Comparison of ENCODE assay signal across 15 mouse cellular contexts in the genomic region with DNA sequence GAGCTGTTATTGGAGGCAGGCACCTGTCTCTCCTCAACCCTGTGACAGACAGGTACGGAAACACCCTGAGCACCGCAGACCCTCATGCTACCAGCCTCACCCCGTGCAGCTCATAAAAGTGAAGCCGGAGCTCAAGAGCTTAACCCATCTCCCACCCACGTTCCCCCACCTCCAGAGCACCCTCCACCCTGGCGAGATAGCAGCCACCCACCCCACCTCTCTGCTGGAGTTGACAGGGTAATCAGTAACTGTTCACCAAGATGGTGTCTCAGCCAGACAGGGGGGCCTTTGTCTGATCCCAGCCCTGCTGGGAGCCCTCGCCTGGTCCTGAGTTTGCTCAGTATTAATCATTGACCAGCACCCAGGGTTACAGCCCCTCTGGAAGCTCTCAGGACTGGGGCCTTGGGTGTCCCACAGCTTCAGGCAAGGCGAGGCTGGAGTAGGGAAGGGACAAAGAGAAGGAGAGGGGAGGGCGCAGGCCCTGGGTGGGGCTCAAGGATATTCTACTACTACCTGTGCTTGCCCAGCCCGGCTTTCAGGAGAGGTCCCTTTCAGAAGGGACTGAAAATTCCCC.
DNase-seq lines count a peak whose midpoint lies in the region; ATAC-seq and TF ChIP-seq lines count a peak whose summit lies in the region.
"Had no signal": no experiment of that assay in that cellular context is flagged by ENCODE, and none has a peak within 500 bp of the region (broad histone marks: within the 10 kb centered on the region; RNA-seq: fewer than 3 reads in every experiment).

No protein-coding gene starts in this region.

- no peak for TF ChIP-seq EP300 in stomach, postnatal 0 days (optimal IDR thresholded peaks at IDR 0.05)

- peak overlapping the region; percentile 63; the same call in 1 of the 2 replicates for H3K27ac ChIP-seq in kidney, postnatal 0 days
- H3K27ac ChIP-seq in intestine, embryonic 16.5 days (ENCODE audit: low read length): peak overlapping the region; percentile 97
- H3K27ac ChIP-seq in liver, embryonic 12.5 days: peak overlapping the region; percentile 49
- H3K27ac ChIP-seq in stomach, postnatal 0 days (replicated peaks): peak overlapping the region; percentile 76
- no peak overlapping the region for H3K27ac ChIP-seq in forebrain, embryonic 16.5 days (ENCODE audit: low read length)
- H3K27ac ChIP-seq: embryonic facial prominence, embryonic 13.5 days; heart, adult 2 months; limb, embryonic 13.5 days; neural tube, embryonic 15.5 days had no signal

- H3K4me3 ChIP-seq in kidney, postnatal 0 days (replicated peaks; ENCODE audit: low read depth, low read length): no peak overlapping the region
- H3K4me3 ChIP-seq in intestine, embryonic 16.5 days (ENCODE audit: low read length): peak overlapping the region; percentile 31
- no peak overlapping the region for H3K4me3 ChIP-seq in liver, embryonic 12.5 days
- no peak overlapping the region for H3K4me3 ChIP-seq in stomach, postnatal 0 days (ENCODE audit: low read depth, low read length)
- H3K4me3 ChIP-seq in forebrain, embryonic 16.5 days (replicated peaks; ENCODE audit: low read length): no peak overlapping the region
- H3K4me3 ChIP-seq: embryonic facial prominence, embryonic 13.5 days; heart, adult 2 months; limb, embryonic 13.5 days; neural tube, embryonic 15.5 days had no signal

- no peaks in the 10 kb centered on the region; the same call in 1 of the 2 replicates for H3K4me1 ChIP-seq in kidney, postnatal 0 days (replicated peaks; ENCODE audit: insufficient read depth, low read length)
- peaks cover 16% of the 10 kb centered on the region for H3K4me1 ChIP-seq in intestine, embryonic 16.5 days (ENCODE audit: control insufficient read depth, insufficient read depth, low read length)
- H3K4me1 ChIP-seq in liver, embryonic 12.5 days: peaks cover 22% of the 10 kb centered on the region
- no peaks in the 10 kb centered on the region for H3K4me1 ChIP-seq in stomach, postnatal 0 days (replicated peaks; ENCODE audit: control insufficient read depth, insufficient read depth)
- no peaks in the 10 kb centered on the region for H3K4me1 ChIP-seq in forebrain, embryonic 16.5 days (replicated peaks; ENCODE audit: control insufficient read depth, insufficient read depth, low read length)

- no peaks in the 10 kb centered on the region for H3K9me3 ChIP-seq in kidney, postnatal 0 days (replicated peaks; ENCODE audit: low read length)
- no peaks in the 10 kb centered on the region for H3K9me3 ChIP-seq in intestine, embryonic 16.5 days (ENCODE audit: control insufficient read depth, low read length)
- no peaks in the 10 kb centered on the region for H3K9me3 ChIP-seq in liver, embryonic 12.5 days (replicated peaks)
- H3K9me3 ChIP-seq in stomach, postnatal 0 days (ENCODE audit: control insufficient read depth, low read length): no peaks in the 10 kb centered on the region
- H3K9me3 ChIP-seq in forebrain, embryonic 16.5 days (ENCODE audit: control insufficient read depth, low read length): no peaks in the 10 kb centered on the region
- H3K9me3 ChIP-seq: embryonic facial prominence, embryonic 13.5 days; limb, embryonic 13.5 days; neural tube, embryonic 15.5 days had no signal

- H3K27me3 ChIP-seq in kidney, postnatal 0 days (ENCODE audit: insufficient read depth, low read length): no peaks in the 10 kb centered on the region
- H3K27me3 ChIP-seq in intestine, embryonic 16.5 days (replicated peaks; ENCODE audit: control insufficient read depth, insufficient read depth, low read length): no peaks in the 10 kb centered on the region
- H3K27me3 ChIP-seq in liver, embryonic 12.5 days (replicated peaks): 0 out of 2 replicates have a peak, but pooled peaks cover 5% of the 10 kb centered on the region
- no peaks in the 10 kb centered on the region for H3K27me3 ChIP-seq in stomach, postnatal 0 days (ENCODE audit: control insufficient read depth, insufficient read depth, low read length)
- no peaks in the 10 kb centered on the region for H3K27me3 ChIP-seq in forebrain, embryonic 16.5 days (replicated peaks; ENCODE audit: control insufficient read depth, insufficient read depth, low read length)
- H3K27me3 ChIP-seq: embryonic facial prominence, embryonic 13.5 days; limb, embryonic 13.5 days; neural tube, embryonic 15.5 days had no signal

- H3K36me3 ChIP-seq in kidney, postnatal 0 days (ENCODE audit: insufficient read depth, low read length): no peaks in the 10 kb centered on the region
- H3K36me3 ChIP-seq in intestine, embryonic 16.5 days (ENCODE audit: control insufficient read depth, insufficient read depth, low read length): no peaks in the 10 kb centered on the region
- H3K36me3 ChIP-seq in liver, embryonic 12.5 days: no peaks in the 10 kb centered on the region
- H3K36me3 ChIP-seq in stomach, postnatal 0 days (ENCODE audit: control insufficient read depth, insufficient read depth, low read length): no peaks in the 10 kb centered on the region
- no peaks in the 10 kb centered on the region for H3K36me3 ChIP-seq in forebrain, embryonic 16.5 days (ENCODE audit: control insufficient read depth, insufficient read depth)
- H3K36me3 ChIP-seq: embryonic facial prominence, embryonic 13.5 days; limb, embryonic 13.5 days; neural tube, embryonic 15.5 days had no signal

- 50% methylated on average over 10 of the region's 10 CpGs for WGBS in kidney, postnatal 0 days
- 54% methylated on average over 10 of the region's 10 CpGs for WGBS in intestine, embryonic 16.5 days
- 60% methylated on average over 10 of the region's 10 CpGs for WGBS in liver, embryonic 12.5 days (ENCODE audit: insufficient replicate concordance)
- 41% methylated on average over 10 of the region's 10 CpGs for WGBS in stomach, postnatal 0 days
- 83% methylated on average over 10 of the region's 10 CpGs for WGBS in forebrain, embryonic 16.5 days

- H3K4me2 ChIP-seq in kidney, postnatal 0 days (ENCODE audit: low read length): no peak overlapping the region
- H3K4me2 ChIP-seq in intestine, embryonic 16.5 days (ENCODE audit: low read depth, low read length): peak overlapping the region; percentile 48
- H3K4me2 ChIP-seq in liver, embryonic 12.5 days: peak overlapping the region; percentile 25; the same call in 1 of the 2 replicates
- H3K4me2 ChIP-seq in stomach, postnatal 0 days (replicated peaks; ENCODE audit: low read depth): peak overlapping the region; percentile 17; the same call in 1 of the 2 replicates
- no peak overlapping the region for H3K4me2 ChIP-seq in forebrain, embryonic 16.5 days (ENCODE audit: low read length)
- H3K4me2 ChIP-seq: embryonic facial prominence, embryonic 13.5 days; limb, embryonic 13.5 days; neural tube, embryonic 15.5 days had no signal

- peak; percentile 80 for ATAC-seq in kidney, postnatal 0 days (replicated peaks; ENCODE audit: low FRiP score, low read depth)
- ATAC-seq in intestine, embryonic 16.5 days: peak; percentile 93
- peak; percentile 72 for ATAC-seq in liver, embryonic 12.5 days
- peak; percentile 91 for ATAC-seq in stomach, postnatal 0 days (ENCODE audit: low FRiP score, low TSS enrichment)
- ATAC-seq in forebrain, embryonic 16.5 days: no peak
- ATAC-seq: activated CD4-positive, CD25-positive, alpha-beta regulatory T cell, adult 4 months had no signal

- no peak overlapping the region for H3K9ac ChIP-seq in kidney, postnatal 0 days (ENCODE audit: low read depth, low read length)
- H3K9ac ChIP-seq in intestine, embryonic 16.5 days (ENCODE audit: low read depth, low read length): peak overlapping the region; percentile 47
- no peak overlapping the region for H3K9ac ChIP-seq in liver, embryonic 12.5 days
- no peak overlapping the region for H3K9ac ChIP-seq in stomach, postnatal 0 days (ENCODE audit: low read length)
- H3K9ac ChIP-seq in forebrain, embryonic 16.5 days (replicated peaks; ENCODE audit: low read depth, low read length): no peak overlapping the region
- H3K9ac ChIP-seq: embryonic facial prominence, embryonic 13.5 days; limb, embryonic 13.5 days; neural tube, embryonic 15.5 days had no signal

- no peak for TF ChIP-seq CTCF in kidney, postnatal 0 days (IDR thresholded peaks at IDR 0.05; ENCODE audit: low read depth)
- TF ChIP-seq CTCF in stomach, postnatal 0 days (IDR thresholded peaks at IDR 0.05; ENCODE audit: low read depth): no peak

- no peak for DNase-seq in kidney, postnatal 0 days (ENCODE audit: low spot score)
- no peak for DNase-seq in kidney, postnatal 25 days
- DNase-seq in stomach, postnatal 0 days (ENCODE audit: low spot score): peak; percentile 82
- DNase-seq in natural killer cell, adult 2 months (ENCODE audit: low spot score in 2 of 2): no peak
- DNase-seq: adrenal gland, postnatal 36 days; cerebellum, postnatal 25 days; heart, adult 2 months; thymus, adult 18-20 months had no signal

Comparison
In these comparisons a context has a peak if more than half of its experiments do, and no peak if none do; other contexts are left out.
1. H3K4me2 ChIP-seq: peak in intestine, embryonic 16.5 days (single experiment), liver, embryonic 12.5 days (single experiment) and stomach, postnatal 0 days (single experiment); none in kidney, postnatal 0 days (single experiment) and forebrain, embryonic 16.5 days (single experiment).